Mouse (Mus musculus): ENCODE results near the gene Mapk8ip3. TPM values are rescaled to one million over a fixed set of nuclear protein-coding genes. Genes with fewer than 3 reads are reported as not detected.

Gene Mapk8ip3
- polyA plus RNA-seq, 1 experiment from 2014 or later: 114 TPM

- no peak for ATAC-seq
- Histone ChIP-seq H3K4me1 (replicated peaks; ENCODE audit: control insufficient read depth, insufficient read depth, low read length) (peaks cover 26% of the 10 kb centered on the region), H3K27me3 (replicated peaks; ENCODE audit: control insufficient read depth, insufficient read depth, low read length) (no peaks in the 10 kb centered on the region), H3K4me2 (ENCODE audit: low read length) (no peak overlapping the region), H3K27ac (ENCODE audit: low read length) (no peak overlapping the region), H3K4me3 (replicated peaks; ENCODE audit: low read length) (no peak overlapping the region), H3K36me3 (ENCODE audit: control insufficient read depth, insufficient read depth) (peaks cover 22% of the 10 kb centered on the region), H3K9me3 (ENCODE audit: control insufficient read depth, low read length) (no peaks in the 10 kb centered on the region), H3K9ac (replicated peaks; ENCODE audit: low read depth, low read length) (no peak overlapping the region)
- WGBS: 92% methylated on average over 3 of the region's 3 CpGs
Observed at GRCm38 (mm10) chr17:24888862-24889261, 47.9 kb downstream of the Mapk8ip3 start.

- 65% methylated on average over 18 of the region's 18 CpGs for WGBS
- H3K36me3 ChIP-seq (ENCODE audit: control insufficient read depth, insufficient read depth): peaks cover 18% of the 10 kb centered on the region
Observed at GRCm38 (mm10) chr17:24887291-24888080, 49.3 kb downstream of the Mapk8ip3 start.

GRCm38 (mm10) chr17:24886932-24887271 is 49.9 kb downstream of the Mapk8ip3 start:
- H3K27me3 ChIP-seq (replicated peaks; ENCODE audit: control insufficient read depth, insufficient read depth, low read length): no peaks in the 10 kb centered on the region
- H3K4me1 ChIP-seq (replicated peaks; ENCODE audit: control insufficient read depth, insufficient read depth, low read length): peaks cover 24% of the 10 kb centered on the region
- H3K4me3 ChIP-seq (replicated peaks; ENCODE audit: low read length): peak overlapping the region; percentile 86
- under 1% methylated on average over 18 of the region's 18 CpGs for WGBS
- no peaks in the 10 kb centered on the region for H3K9me3 ChIP-seq (ENCODE audit: control insufficient read depth, low read length)
- H3K9ac ChIP-seq (replicated peaks; ENCODE audit: low read depth, low read length): peak overlapping the region; percentile 89
- peak overlapping the region; percentile 94 for H3K4me2 ChIP-seq (ENCODE audit: low read length)
- peak overlapping the region; percentile 57 for H3K27ac ChIP-seq (ENCODE audit: low read length)
- H3K36me3 ChIP-seq (ENCODE audit: control insufficient read depth, insufficient read depth): peaks cover 16% of the 10 kb centered on the region
- ATAC-seq: peak; percentile 29

More at GRCm38 (mm10) chr17:24887291-24888080, 49.3 kb downstream of the Mapk8ip3 start:
- H3K9me3 ChIP-seq (ENCODE audit: control insufficient read depth, low read length): no peaks in the 10 kb centered on the region
- peak overlapping the region; percentile 86 for H3K4me3 ChIP-seq (replicated peaks; ENCODE audit: low read length)
- H3K9ac ChIP-seq (replicated peaks; ENCODE audit: low read depth, low read length): peak overlapping the region; percentile 89
- ATAC-seq: no peak
- H3K27me3 ChIP-seq (replicated peaks; ENCODE audit: control insufficient read depth, insufficient read depth, low read length): no peaks in the 10 kb centered on the region
- H3K27ac ChIP-seq (ENCODE audit: low read length): no peak overlapping the region
- peaks cover 24% of the 10 kb centered on the region for H3K4me1 ChIP-seq (replicated peaks; ENCODE audit: control insufficient read depth, insufficient read depth, low read length)
- H3K4me2 ChIP-seq (ENCODE audit: low read length): peak overlapping the region; percentile 94

GRCm38 (mm10) chr17:24886134-24886931 is 50.4 kb downstream of the Mapk8ip3 start, which contains the start of the genes Nubp2 and Spsb3:
Nubp2 (minus strand) TSS chr17:24886349.
Spsb3 (plus strand) TSS chr17:24886643.
- peak within 1 kb of the TSS; percentile 89 for H3K9ac ChIP-seq (replicated peaks; ENCODE audit: low read depth, low read length)
- no peaks in the 10 kb centered on the region for H3K27me3 ChIP-seq (replicated peaks; ENCODE audit: control insufficient read depth, insufficient read depth, low read length)
- peak within 1 kb of the TSS; percentile 57 for H3K27ac ChIP-seq (ENCODE audit: low read length)
- H3K4me1 ChIP-seq (replicated peaks; ENCODE audit: control insufficient read depth, insufficient read depth, low read length): peaks cover 24% of the 10 kb centered on the region
- peak within 1 kb of the TSS; percentile 86 for H3K4me3 ChIP-seq (replicated peaks; ENCODE audit: low read length)
- H3K9me3 ChIP-seq (ENCODE audit: control insufficient read depth, low read length): no peaks in the 10 kb centered on the region
- peaks cover 16% of the 10 kb centered on the region for H3K36me3 ChIP-seq (ENCODE audit: control insufficient read depth, insufficient read depth)
- ATAC-seq: peak; percentile 98
- under 1% methylated on average over 69 of the region's 69 CpGs for WGBS
- peak within 1 kb of the TSS; percentile 94 for H3K4me2 ChIP-seq (ENCODE audit: low read length)

GRCm38 (mm10) chr17:24885356-24886133 is 51.2 kb downstream of the Mapk8ip3 start:
- no peaks in the 10 kb centered on the region for H3K9me3 ChIP-seq (ENCODE audit: control insufficient read depth, low read length)
- WGBS: 24% methylated on average over 22 of the region's 22 CpGs
- ATAC-seq: no peak

GRCm38 (mm10) chr17:24884391-24884790 is 52.4 kb downstream of the Mapk8ip3 start:
- H3K27ac ChIP-seq (ENCODE audit: low read length): no peak overlapping the region
- H3K27me3 ChIP-seq (replicated peaks; ENCODE audit: control insufficient read depth, insufficient read depth, low read length): no peaks in the 10 kb centered on the region
- H3K9ac ChIP-seq (replicated peaks; ENCODE audit: low read depth, low read length): no peak overlapping the region
- no peaks in the 10 kb centered on the region for H3K9me3 ChIP-seq (ENCODE audit: control insufficient read depth, low read length)
- no peak for ATAC-seq
- H3K36me3 ChIP-seq (ENCODE audit: control insufficient read depth, insufficient read depth): 0 out of 2 replicates have a peak, but pooled peaks cover 3% of the 10 kb centered on the region
- H3K4me3 ChIP-seq (replicated peaks; ENCODE audit: low read length): no peak overlapping the region
- H3K4me1 ChIP-seq (replicated peaks; ENCODE audit: control insufficient read depth, insufficient read depth, low read length): peaks cover 24% of the 10 kb centered on the region
- WGBS: 89% methylated on average over 6 of the region's 6 CpGs
- H3K4me2 ChIP-seq (ENCODE audit: low read length): no peak overlapping the region

More at GRCm38 (mm10) chr17:24885356-24886133, 51.2 kb downstream of the Mapk8ip3 start:
- Histone ChIP-seq H3K36me3 (ENCODE audit: control insufficient read depth, insufficient read depth) (peaks cover 8% of the 10 kb centered on the region), H3K9ac (replicated peaks; ENCODE audit: low read depth, low read length) (peak overlapping the region; percentile 32), H3K4me2 (ENCODE audit: low read length) (peak overlapping the region; percentile 85), H3K27me3 (replicated peaks; ENCODE audit: control insufficient read depth, insufficient read depth, low read length) (no peaks in the 10 kb centered on the region), H3K4me1 (replicated peaks; ENCODE audit: control insufficient read depth, insufficient read depth, low read length) (peaks cover 24% of the 10 kb centered on the region), H3K27ac (ENCODE audit: low read length) (no peak overlapping the region), H3K4me3 (replicated peaks; ENCODE audit: low read length) (peak overlapping the region; percentile 86)

GRCm38 (mm10) chr17:24881738-24882440 is 54.9 kb downstream of the Mapk8ip3 start:
- no peak overlapping the region for H3K9ac ChIP-seq (replicated peaks; ENCODE audit: low read depth, low read length)
- H3K27ac ChIP-seq (ENCODE audit: low read length): no peak overlapping the region
- no peak for ATAC-seq
- H3K9me3 ChIP-seq (ENCODE audit: control insufficient read depth, low read length): no peaks in the 10 kb centered on the region
- no peak overlapping the region for H3K4me2 ChIP-seq (ENCODE audit: low read length)
- WGBS: 54% methylated on average over 7 of the region's 7 CpGs
- H3K4me3 ChIP-seq (replicated peaks; ENCODE audit: low read length): no peak overlapping the region
- no peaks in the 10 kb centered on the region for H3K27me3 ChIP-seq (replicated peaks; ENCODE audit: control insufficient read depth, insufficient read depth, low read length)
- 0 out of 2 replicates have a peak, but pooled peaks cover 3% of the 10 kb centered on the region for H3K36me3 ChIP-seq (ENCODE audit: control insufficient read depth, insufficient read depth)
- H3K4me1 ChIP-seq (replicated peaks; ENCODE audit: control insufficient read depth, insufficient read depth, low read length): peaks cover 10% of the 10 kb centered on the region

GRCm38 (mm10) chr17:24878531-24878930 is 58.2 kb downstream of the Mapk8ip3 start:
- Histone ChIP-seq H3K4me1 (replicated peaks; ENCODE audit: control insufficient read depth, insufficient read depth, low read length) (no peaks in the 10 kb centered on the region), H3K27ac (ENCODE audit: low read length) (no peak overlapping the region), H3K9me3 (ENCODE audit: control insufficient read depth, low read length) (no peaks in the 10 kb centered on the region), H3K4me3 (replicated peaks; ENCODE audit: low read length) (no peak overlapping the region), H3K4me2 (ENCODE audit: low read length) (no peak overlapping the region), H3K36me3 (ENCODE audit: control insufficient read depth, insufficient read depth) (0 out of 2 replicates have a peak, but pooled peaks cover under 1% of the 10 kb centered on the region), H3K27me3 (replicated peaks; ENCODE audit: control insufficient read depth, insufficient read depth, low read length) (no peaks in the 10 kb centered on the region), H3K9ac (replicated peaks; ENCODE audit: low read depth, low read length) (no peak overlapping the region)
- ATAC-seq: no peak
- 71% methylated on average over 8 of the region's 8 CpGs for WGBS

All from forebrain, embryonic 16.5 days (tissue).